Mouse (Mus musculus) MEL (cell line): ENCODE measurements around the gene Trim10. TPM values are rescaled to one million over a fixed set of nuclear protein-coding genes. Genes with fewer than 3 reads are reported as not detected.

ENCODE experiments used
- DNase-seq: peaks from one replicate; pipeline ENCODE4 v3.0.0; 2011; ENCODE audit warnings: low read depth, low spot score
- H3K27ac ChIP-seq: 2 replicates; pipeline ENCODE4 v1.5.1; 2012; ENCODE audit warnings: low read depth, mild to moderate bottlenecking, control low read depth, low read length, moderate library complexity; ENCODE audit not compliant: control insufficient read depth
- H3K27me3 ChIP-seq, 2 experiments: fragments of 150-350 bp in 1 of 2; sonication (generic) in 1 of 2; 2 replicates each; pipeline ENCODE4 v1.6.1; 2012; ENCODE audit warnings: low read length in 2 of 2, mild to moderate bottlenecking in 2 of 2, improper control_type of control experiment in 1 of 2, moderate library complexity in 1 of 2; ENCODE audit not compliant: insufficient read depth in 2 of 2, control insufficient read depth in 1 of 2
- H3K36me3 ChIP-seq, 2 experiments: 2 replicates each; pipeline ENCODE4 v1.6.1; 2012 to 2014; ENCODE audit warnings: low read length in 2 of 2, improper control_type of control experiment in 1 of 2, inconsistent platforms in 1 of 2, mild to moderate bottlenecking in 1 of 2; ENCODE audit not compliant: insufficient read depth in 2 of 2, control insufficient read depth in 1 of 2
- H3K4me1 ChIP-seq, 2 experiments: fragments of 150-350 bp in 1 of 2; sonication (generic) in 1 of 2; 2 replicates each; pipeline ENCODE4 v1.6.1; 2012; ENCODE audit warnings: low read length in 2 of 2, improper control_type of control experiment in 1 of 2, mild to moderate bottlenecking in 1 of 2; ENCODE audit not compliant: insufficient read depth in 2 of 2, control insufficient read depth in 1 of 2
- H3K4me3 ChIP-seq, 2 experiments: fragments of 150-350 bp in 1 of 2; sonication (generic) in 1 of 2; 2 replicates each; pipeline ENCODE4 v1.5.1; 2012; ENCODE audit warnings: low read depth in 2 of 2, low read length in 2 of 2, mild to moderate bottlenecking in 2 of 2, moderate library complexity in 2 of 2, control low read depth in 1 of 2, improper control_type of control experiment in 1 of 2; ENCODE audit not compliant: control insufficient read depth in 1 of 2, insufficient read depth in 1 of 2
- H3K79me2 ChIP-seq: 2 replicates; pipeline ENCODE4 v1.6.1; 2012; ENCODE audit warnings: mild to moderate bottlenecking, low read length, moderate library complexity; ENCODE audit not compliant: control insufficient read depth, poor library complexity, insufficient read depth
- H3K9ac ChIP-seq: 2 replicates; pipeline ENCODE4 v1.6.1; 2012; ENCODE audit warnings: low read depth, mild to moderate bottlenecking, control low read depth, low read length, moderate library complexity; ENCODE audit not compliant: control insufficient read depth, poor library complexity, severe bottlenecking
- H3K9me3 ChIP-seq: fragments of 150-350 bp; sonication (generic); replicated peaks from 2 replicates; pipeline ENCODE4 v1.6.1; 2012; ENCODE audit warnings: mild to moderate bottlenecking, low read length, improper control_type of control experiment, moderate library complexity; ENCODE audit not compliant: insufficient read depth
- ELF1 ChIP-seq: IDR thresholded peaks from 2 replicates; pipeline ENCODE4 v1.6.1; 2014; ENCODE audit warnings: low read depth, mild to moderate bottlenecking, inconsistent platforms, low read length, improper control_type of control experiment, moderate library complexity
- EP300 ChIP-seq, 2 experiments: IDR thresholded peaks; 2 replicates each; pipeline ENCODE4 v1.6.1; 2011; ENCODE audit warnings: improper control_type of control experiment in 2 of 2, low read length in 2 of 2, low read depth in 1 of 2, mild to moderate bottlenecking in 1 of 2
- ETS1 ChIP-seq: IDR thresholded peaks from 2 replicates; pipeline ENCODE4 v1.6.1; 2012; ENCODE audit warnings: low read depth, mild to moderate bottlenecking, inconsistent platforms, low read length, improper control_type of control experiment, moderate library complexity
- GABPA ChIP-seq: IDR thresholded peaks from 2 replicates; pipeline ENCODE4 v1.6.1; 2012; ENCODE audit warnings: low read depth, mild to moderate bottlenecking, inconsistent platforms, low read length, improper control_type of control experiment, moderate library complexity
- GATA1 ChIP-seq: IDR thresholded peaks from 2 replicates; pipeline ENCODE4 v1.6.1; 2011; ENCODE audit warnings: low read depth, low read length, improper control_type of control experiment
- HCFC1 ChIP-seq: IDR thresholded peaks from 2 replicates; pipeline ENCODE4 v1.6.1; 2012; ENCODE audit warnings: low read depth, mild to moderate bottlenecking, inconsistent platforms, low read length, improper control_type of control experiment, moderate library complexity
- MAZ ChIP-seq: IDR thresholded peaks from 2 replicates; pipeline ENCODE4 v1.6.1; 2012; ENCODE audit warnings: low read depth, mild to moderate bottlenecking, inconsistent platforms, low read length, improper control_type of control experiment
- MYC ChIP-seq: IDR thresholded peaks from 2 replicates; pipeline ENCODE4 v1.6.1; 2011; ENCODE audit warnings: low read depth, mild to moderate bottlenecking, low read length, improper control_type of control experiment, moderate library complexity
- NRF1 ChIP-seq: IDR thresholded peaks from 2 replicates; pipeline ENCODE4 v1.6.1; 2014; ENCODE audit warnings: low read depth, mild to moderate bottlenecking, inconsistent platforms, low read length, improper control_type of control experiment, moderate library complexity; ENCODE audit not compliant: poor library complexity, insufficient read depth, severe bottlenecking
- POLR2AphosphoS2 ChIP-seq: IDR thresholded peaks from 2 replicates; pipeline ENCODE4 v1.6.1; 2011; ENCODE audit warnings: low read length, improper control_type of control experiment
- POLR2AphosphoS5 ChIP-seq: IDR thresholded peaks from 2 replicates; pipeline ENCODE4 v1.6.1; 2012; ENCODE audit warnings: low read depth, borderline replicate concordance, mild to moderate bottlenecking, inconsistent platforms, low read length, moderate library complexity, mixed read lengths
- RCOR1 ChIP-seq: IDR thresholded peaks from 2 replicates; pipeline ENCODE4 v1.6.1; 2012; ENCODE audit warnings: low read depth, mild to moderate bottlenecking, inconsistent platforms, low read length, improper control_type of control experiment
- TCF12 ChIP-seq: IDR thresholded peaks from 2 replicates; pipeline ENCODE4 v1.6.1; 2014; ENCODE audit warnings: low read depth, mild to moderate bottlenecking, inconsistent platforms, low read length, improper control_type of control experiment, moderate library complexity
- UBTF ChIP-seq: IDR thresholded peaks from 2 replicates; pipeline ENCODE4 v1.6.1; 2012; ENCODE audit warnings: low read depth, mild to moderate bottlenecking, inconsistent platforms, low read length, improper control_type of control experiment, moderate library complexity, borderline replicate concordance; ENCODE audit not compliant: insufficient read depth
- USF1 ChIP-seq: IDR thresholded peaks from 2 replicates; pipeline ENCODE4 v1.6.1; 2014; ENCODE audit warnings: low read depth, mild to moderate bottlenecking, inconsistent platforms, low read length, improper control_type of control experiment, moderate library complexity
- ZKSCAN1 ChIP-seq: IDR thresholded peaks from 2 replicates; pipeline ENCODE4 v1.6.1; 2012; ENCODE audit warnings: low read depth, mild to moderate bottlenecking, inconsistent platforms, low read length, improper control_type of control experiment, moderate library complexity
- polyA plus RNA-seq, 2 experiments: library from polyadenylated mRNA; stranded (reverse) in 1 of 2; unstranded in 1 of 2; fragments of >175 nt in 1 of 2; fragments of >200 nt in 1 of 2; gene quantifications; 2 replicates each; pipeline versions ENCODE4 v1.2.1 to v1.2.4; 2012; ENCODE audit warnings: low replicate concordance in 2 of 2, low read depth in 1 of 2; ENCODE audit not compliant: insufficient read length in 2 of 2, insufficient read depth in 1 of 2, missing spikeins in 1 of 2
- total RNA-seq: library from RNA; depleted of rRNA; stranded (reverse); fragments of 300-350 nt; gene quantifications from 2 replicates; pipeline ENCODE4 v1.2.3, GENCODE M21; 2012

Gene Trim10
- total and polyA plus RNA-seq, 3 experiments: 30.2 to 30.4 TPM; not detected in 1

- H3K27ac ChIP-seq: peak overlapping the region; percentile 56
- H3K4me1 ChIP-seq: peaks cover 19 to 27% of the 10 kb centered on the region in 2 experiments
- TF ChIP-seq GABPA (no peak), UBTF (no peak), EP300 (IDR thresholded peaks at IDR 0.05; ENCODE audit: low read depth in 1 of 2, low read length in 2 of 2) (0 out of 4 replicates have a peak, but pooled peaks of 1 of the 2 experiments have one; percentile 0), ZKSCAN1 (peak; percentile 55; the same call in 1 of the 2 replicates), RCOR1 (0 out of 2 replicates have a peak, but pooled peaks have one; percentile 4), TCF12 (peak; percentile 13; the same call in 1 of the 2 replicates)
- no peak overlapping the region for H3K9ac ChIP-seq
- peaks cover 0 to 30% of the 10 kb centered on the region in 2 experiments; a peak in 2 of 4 replicates for H3K36me3 ChIP-seq
- H3K79me2 ChIP-seq: no peaks in the 10 kb centered on the region
- no peaks in the 10 kb centered on the region for H3K9me3 ChIP-seq
- H3K27me3 ChIP-seq: no peaks in the 10 kb centered on the region
- DNase-seq: no peak
- no peak overlapping the region for H3K4me3 ChIP-seq
Measured at GRCm38 (mm10) chr17:36844725-36845124, 24.6 kb upstream of the Trim10 start.

DNA sequence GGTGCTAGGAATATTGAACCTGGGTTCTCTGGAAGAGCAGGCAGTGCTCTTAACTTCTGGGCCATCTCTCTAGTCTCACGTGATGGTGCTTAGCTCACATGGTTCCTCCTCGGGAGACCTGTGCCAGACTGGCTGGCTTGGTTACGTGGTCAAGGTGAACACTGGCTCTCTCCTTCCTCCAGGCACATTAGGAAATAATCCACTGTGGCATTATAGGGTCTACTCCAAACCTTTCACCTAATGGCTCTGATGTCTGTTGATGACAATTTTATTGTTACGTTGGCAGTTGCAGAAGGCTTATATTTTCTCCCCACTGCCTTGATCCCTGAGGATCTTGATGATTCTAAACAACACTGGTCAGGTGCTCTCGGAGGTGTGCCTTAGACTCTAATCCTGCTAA is 20.5 kb upstream of the Trim10 start:
- peaks cover 0 to 21% of the 10 kb centered on the region in 2 experiments; a peak in 2 of 4 replicates for H3K36me3 ChIP-seq

DNA sequence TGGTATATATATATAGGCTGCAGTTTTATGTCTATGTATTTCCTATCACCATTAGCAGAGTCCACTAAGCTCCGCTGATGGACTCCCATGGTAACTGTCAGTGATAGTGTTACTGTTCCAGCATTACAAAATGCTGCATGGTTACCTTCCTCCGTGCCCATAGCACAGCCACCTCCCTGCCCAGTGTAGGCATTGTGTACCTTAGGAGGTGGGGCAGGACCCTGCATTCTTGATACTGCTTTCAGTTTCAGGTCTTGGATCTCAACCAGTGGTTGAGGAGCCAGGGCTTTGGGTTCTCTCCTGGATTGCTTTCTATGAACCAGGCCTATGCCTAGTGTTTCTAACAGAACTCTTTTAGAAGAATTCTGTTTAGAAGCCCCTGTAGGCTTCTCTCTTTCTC is 19.4 kb upstream of the Trim10 start:
- Histone ChIP-seq H3K4me1 (peaks cover 7 to 9% of the 10 kb centered on the region in 2 experiments), H3K36me3 (peaks cover 0 to 11% of the 10 kb centered on the region in 2 experiments; a peak in 2 of 4 replicates), H3K79me2 (no peaks in the 10 kb centered on the region), H3K9ac (no peak overlapping the region), H3K9me3 (no peaks in the 10 kb centered on the region), H3K27ac (no peak overlapping the region), H3K4me3 (no peak overlapping the region), H3K27me3 (no peaks in the 10 kb centered on the region)
- no peak for DNase-seq
- TF ChIP-seq MAZ (no peak), ELF1 (no peak), TCF12 (no peak), GATA1 (no peak), ZKSCAN1 (no peak), MYC (no peak), ETS1 (no peak), UBTF (no peak), GABPA (no peak)

More for the DNA sequence above, 20.5 kb upstream of the Trim10 start:
- Histone ChIP-seq H3K4me1 (peaks cover 14 to 19% of the 10 kb centered on the region in 2 experiments), H3K9ac (no peak overlapping the region), H3K27me3 (no peaks in the 10 kb centered on the region)
- TF ChIP-seq POLR2AphosphoS5 (no peak), EP300 (IDR thresholded peaks at IDR 0.05; ENCODE audit: low read depth in 1 of 2, low read length in 2 of 2) (no peak), HCFC1 (no peak), ZKSCAN1 (no peak), MAZ (no peak), GABPA (no peak), NRF1 (no peak), USF1 (no peak), POLR2AphosphoS2 (no peak)
- TF ChIP-seq, all 39 proteins: peak for 0
- H3K79me2 ChIP-seq: no peaks in the 10 kb centered on the region
- H3K27ac ChIP-seq: no peak overlapping the region
- no peak for DNase-seq
- H3K9me3 ChIP-seq: no peaks in the 10 kb centered on the region
- H3K4me3 ChIP-seq: no peak overlapping the region
